Mouse (Mus musculus) stomach, embryonic 16.5 days (tissue): ENCODE results near the gene Klrb1f. TPM values are rescaled to one million over a fixed set of nuclear protein-coding genes. Genes with fewer than 3 reads are reported as not detected.

Experiments
- ATAC-seq: fragments of 200-750 bp; cut with Nextera tagmentation; 2 replicates; pipeline ENCODE4 v1.8.0; 2017; ENCODE audit warnings: moderate number of reproducible peaks, moderate TSS enrichment; ENCODE audit not compliant: insufficient read depth, low FRiP score
- H3K27ac ChIP-seq: fragments of 300-500 bp; sonication (generic); 2 replicates; pipeline ENCODE4 v1.5.1; 2014; ENCODE audit warnings: low read length
- H3K27me3 ChIP-seq: fragments of 300-500 bp; sonication (generic); 2 replicates; pipeline ENCODE4 v1.6.1; 2014; ENCODE audit warnings: low read length, control low read depth, mixed read lengths; ENCODE audit not compliant: control insufficient read depth, insufficient read depth
- H3K36me3 ChIP-seq: fragments of 300-500 bp; sonication (generic); 2 replicates; pipeline ENCODE4 v1.6.1; 2014; ENCODE audit warnings: low read length; ENCODE audit not compliant: control insufficient read depth, insufficient read depth
- H3K4me1 ChIP-seq: fragments of 300-500 bp; sonication (generic); 2 replicates; pipeline ENCODE4 v1.6.1; 2014; ENCODE audit warnings: low read length, control low read depth, mixed read lengths; ENCODE audit not compliant: control insufficient read depth, insufficient read depth
- H3K4me2 ChIP-seq: fragments of 300-500 bp; sonication (generic); 2 replicates; pipeline ENCODE4 v1.6.1; 2014; ENCODE audit warnings: low read depth, low read length, mixed read lengths
- H3K4me3 ChIP-seq: fragments of 300-500 bp; sonication (generic); replicated peaks from 2 replicates; pipeline ENCODE4 v1.5.1; 2014; ENCODE audit warnings: mild to moderate bottlenecking, low read length
- H3K9ac ChIP-seq: fragments of 300-500 bp; sonication (generic); 2 replicates; pipeline ENCODE4 v1.6.1; 2014; ENCODE audit warnings: low read length
- H3K9me3 ChIP-seq: fragments of 300-500 bp; sonication (generic); replicated peaks from 2 replicates; pipeline ENCODE4 v1.6.1; 2016; ENCODE audit warnings: low read length, control low read depth; ENCODE audit not compliant: control insufficient read depth
- WGBS: fragments of 180-500 bp; shearing (Covaris S2); extraction: QIAGEN DNeasy Blood & Tissue Kit; methylation state at CpG from one replicate; pipeline ENCODE4 v1.1.7; 2014; 5-methylcytosine and 5-hydroxymethylcytosine counted together
- polyA plus RNA-seq: library from polyadenylated mRNA; unstranded; fragments of >200 nt; fragmentation: Nextera tagmentation; extraction: Ambion mirVana; gene quantifications from 2 replicates; pipeline ENCODE4 v1.2.1, GENCODE M21; 2015

The Klrb1f gene
- polyA plus RNA-seq, 1 experiment from 2014 or later: 0.48 TPM

- no peak for ATAC-seq
- no peak overlapping the region for H3K9ac ChIP-seq
- no peaks in the 10 kb centered on the region for H3K27me3 ChIP-seq
- H3K4me3 ChIP-seq: no peak overlapping the region
- WGBS: 83% methylated on average over 2 of the region's 2 CpGs
- H3K4me1 ChIP-seq: no peaks in the 10 kb centered on the region
- no peak overlapping the region for H3K27ac ChIP-seq
- no peaks in the 10 kb centered on the region for H3K36me3 ChIP-seq
- H3K4me2 ChIP-seq: no peak overlapping the region
- H3K9me3 ChIP-seq: no peaks in the 10 kb centered on the region
These were observed 8.7 kb upstream of the Klrb1f start for GRCm38 (mm10) chr6:129036890-129037463.

- Histone ChIP-seq H3K27me3 (no peaks in the 10 kb centered on the region), H3K9ac (no peak overlapping the region), H3K4me3 (no peak overlapping the region), H3K27ac (no peak overlapping the region), H3K4me2 (no peak overlapping the region), H3K9me3 (no peaks in the 10 kb centered on the region), H3K36me3 (no peaks in the 10 kb centered on the region), H3K4me1 (no peaks in the 10 kb centered on the region)
- no peak for ATAC-seq
- WGBS: 92% methylated on average over 2 of the region's 2 CpGs
These were observed 4.2 kb upstream of the Klrb1f start for GRCm38 (mm10) chr6:129041470-129041869.

- H3K9ac ChIP-seq: no peak overlapping the region
- H3K9me3 ChIP-seq: no peaks in the 10 kb centered on the region
- no peaks in the 10 kb centered on the region for H3K4me1 ChIP-seq
- ATAC-seq: no peak
- no peak overlapping the region for H3K4me3 ChIP-seq
- H3K36me3 ChIP-seq: no peaks in the 10 kb centered on the region
- no peak overlapping the region for H3K4me2 ChIP-seq
- no peak overlapping the region for H3K27ac ChIP-seq
- no peaks in the 10 kb centered on the region for H3K27me3 ChIP-seq
These were observed 3.2 kb upstream of the Klrb1f start for GRCm38 (mm10) chr6:129042470-129042869.

- Histone ChIP-seq H3K9ac (no peak overlapping the region), H3K36me3 (no peaks in the 10 kb centered on the region), H3K9me3 (no peaks in the 10 kb centered on the region), H3K4me3 (no peak overlapping the region), H3K27me3 (no peaks in the 10 kb centered on the region), H3K4me1 (peaks cover 7% of the 10 kb centered on the region; the same call in 1 of the 2 replicates), H3K4me2 (no peak overlapping the region), H3K27ac (no peak overlapping the region)
- no peak for ATAC-seq
- WGBS: 53% methylated on average over 4 of the region's 4 CpGs
These were observed 2.7 kb downstream of the Klrb1f start for GRCm38 (mm10) chr6:129048381-129048780.

GRCm38 (mm10) chr6:129048857-129049473, 3.3 kb downstream of the Klrb1f start:
- peak overlapping the region; percentile 66 for H3K9ac ChIP-seq
- H3K4me3 ChIP-seq: peak overlapping the region; percentile 48
- H3K27me3 ChIP-seq: no peaks in the 10 kb centered on the region
- H3K36me3 ChIP-seq: no peaks in the 10 kb centered on the region
- H3K27ac ChIP-seq: no peak overlapping the region
- ATAC-seq: peak; percentile 94
- 3% methylated on average over 13 of the region's 13 CpGs for WGBS
- H3K4me1 ChIP-seq: peaks cover 7% of the 10 kb centered on the region; the same call in 1 of the 2 replicates
- H3K4me2 ChIP-seq: peak overlapping the region; percentile 68
- no peaks in the 10 kb centered on the region for H3K9me3 ChIP-seq

- Histone ChIP-seq H3K27me3 (no peaks in the 10 kb centered on the region), H3K27ac (peak overlapping the region; percentile 52; the same call in 1 of the 2 replicates), H3K36me3 (no peaks in the 10 kb centered on the region), H3K9me3 (no peaks in the 10 kb centered on the region), H3K4me2 (peak overlapping the region; percentile 55), H3K4me3 (peak overlapping the region; percentile 33), H3K4me1 (peaks cover 7% of the 10 kb centered on the region; the same call in 1 of the 2 replicates), H3K9ac (peak overlapping the region; percentile 56; the same call in 1 of the 2 replicates)
- WGBS: 5% methylated on average over 8 of the region's 8 CpGs
- ATAC-seq: no peak
These were observed 4.0 kb downstream of the Klrb1f start for GRCm38 (mm10) chr6:129049596-129050251.

GRCm38 (mm10) chr6:129051086-129051485, 5.4 kb downstream of the Klrb1f start:
- Histone ChIP-seq H3K4me3 (no peak overlapping the region), H3K27me3 (no peaks in the 10 kb centered on the region), H3K9ac (no peak overlapping the region), H3K4me1 (peaks cover 7% of the 10 kb centered on the region; the same call in 1 of the 2 replicates), H3K27ac (no peak overlapping the region), H3K4me2 (no peak overlapping the region), H3K9me3 (no peaks in the 10 kb centered on the region), H3K36me3 (no peaks in the 10 kb centered on the region)
- 74% methylated on average over 3 of the region's 3 CpGs for WGBS
- no peak for ATAC-seq

GRCm38 (mm10) chr6:129051731-129052130, 6.0 kb downstream of the Klrb1f start:
- Histone ChIP-seq H3K4me2 (no peak overlapping the region), H3K27ac (no peak overlapping the region), H3K4me3 (no peak overlapping the region), H3K9ac (no peak overlapping the region), H3K4me1 (peaks cover 7% of the 10 kb centered on the region; the same call in 1 of the 2 replicates), H3K9me3 (no peaks in the 10 kb centered on the region), H3K36me3 (no peaks in the 10 kb centered on the region), H3K27me3 (no peaks in the 10 kb centered on the region)
- WGBS: 74% methylated on average over 5 of the region's 5 CpGs
- no peak for ATAC-seq

GRCm38 (mm10) chr6:129056237-129056636, 10.5 kb downstream of the Klrb1f start:
- Histone ChIP-seq H3K4me3 (no peak overlapping the region), H3K36me3 (no peaks in the 10 kb centered on the region), H3K9ac (no peak overlapping the region), H3K4me1 (no peaks in the 10 kb centered on the region), H3K4me2 (no peak overlapping the region), H3K9me3 (no peaks in the 10 kb centered on the region), H3K27ac (no peak overlapping the region), H3K27me3 (no peaks in the 10 kb centered on the region)
- ATAC-seq: no peak
- WGBS: 69% methylated on average over 3 of the region's 3 CpGs
